Mouse (Mus musculus) heart, embryonic 14.5 days (tissue): ENCODE results near the gene Ap1m1. TPM values are rescaled to one million over a fixed set of nuclear protein-coding genes. Genes with fewer than 3 reads are reported as not detected.
A peak's percentile ranks its signal among the peaks of the same experiment; 100 is the strongest.

Source experiments
- ATAC-seq: fragments of 200-750 bp; cut with Nextera tagmentation; 2 replicates; pipeline ENCODE4 v1.8.0; 2017; ENCODE audit warnings: low read depth, moderate TSS enrichment; ENCODE audit not compliant: insufficient number of reproducible peaks, insufficient read depth, low FRiP score
- H3K27ac ChIP-seq, 2 experiments: fragments of 200-500 bp in 1 of 2; fragments of 300-500 bp in 1 of 2; sonication (generic) in 1 of 2; replicated peaks in 1 of 2; 2 replicates each; pipeline ENCODE4 v1.5.1; 2012 to 2014; ENCODE audit warnings: low read depth in 2 of 2, low read length in 2 of 2, control low read depth in 1 of 2, mild to moderate bottlenecking in 1 of 2, mixed read lengths in 1 of 2; ENCODE audit not compliant: control insufficient read depth in 1 of 2, insufficient read depth in 1 of 2
- H3K27me3 ChIP-seq: fragments of 300-500 bp; sonication (generic); 2 replicates; pipeline ENCODE4 v1.6.1; 2014; ENCODE audit warnings: mild to moderate bottlenecking, low read length, control low read depth; ENCODE audit not compliant: control insufficient read depth, insufficient read depth
- H3K36me3 ChIP-seq: fragments of 300-500 bp; sonication (generic); 2 replicates; pipeline ENCODE4 v1.6.1; 2014; ENCODE audit warnings: mild to moderate bottlenecking, control low read depth, low read length, mixed read lengths; ENCODE audit not compliant: control insufficient read depth, insufficient read depth
- H3K4me1 ChIP-seq, 2 experiments: fragments of 200-500 bp in 1 of 2; fragments of 300-500 bp in 1 of 2; sonication (generic) in 1 of 2; 2 replicates each; pipeline ENCODE4 v1.6.1; 2012 to 2014; ENCODE audit warnings: low read length in 2 of 2, control low read depth in 1 of 2, mixed read lengths in 1 of 2; ENCODE audit not compliant: control insufficient read depth in 2 of 2, insufficient read depth in 2 of 2
- H3K4me2 ChIP-seq: fragments of 300-500 bp; sonication (generic); 2 replicates; pipeline ENCODE4 v1.6.1; 2014; ENCODE audit warnings: mild to moderate bottlenecking, low read length
- H3K4me3 ChIP-seq, 2 experiments: fragments of 200-500 bp in 1 of 2; fragments of 300-500 bp in 1 of 2; sonication (generic) in 1 of 2; 2 replicates each; pipeline ENCODE4 v1.5.1; 2012 to 2014; ENCODE audit warnings: low read length in 2 of 2, mild to moderate bottlenecking in 2 of 2, control low read depth in 1 of 2, low read depth in 1 of 2, moderate library complexity in 1 of 2; ENCODE audit not compliant: control insufficient read depth in 1 of 2, insufficient read depth in 1 of 2
- H3K9ac ChIP-seq: fragments of 300-500 bp; sonication (generic); 2 replicates; pipeline ENCODE4 v1.6.1; 2014; ENCODE audit warnings: mild to moderate bottlenecking, low read length
- H3K9me3 ChIP-seq: fragments of 300-500 bp; sonication (generic); 2 replicates; pipeline ENCODE4 v1.6.1; 2016; ENCODE audit warnings: low read length, control low read depth; ENCODE audit not compliant: control insufficient read depth
- WGBS: fragments of 180-500 bp; shearing (Covaris S2); extraction: QIAGEN DNeasy Blood & Tissue Kit; methylation state at CpG from one replicate; pipeline ENCODE4 v1.1.7; 2014; 5-methylcytosine and 5-hydroxymethylcytosine counted together
- polyA plus RNA-seq: library from polyadenylated mRNA; unstranded; fragments of >200 nt; fragmentation: Nextera tagmentation; extraction: Ambion mirVana; gene quantifications from 2 replicates; pipeline ENCODE4 v1.2.1, GENCODE M21; 2014

Ap1m1 gene
- 108 TPM in 2 replicates for polyA plus RNA-seq

DNA sequence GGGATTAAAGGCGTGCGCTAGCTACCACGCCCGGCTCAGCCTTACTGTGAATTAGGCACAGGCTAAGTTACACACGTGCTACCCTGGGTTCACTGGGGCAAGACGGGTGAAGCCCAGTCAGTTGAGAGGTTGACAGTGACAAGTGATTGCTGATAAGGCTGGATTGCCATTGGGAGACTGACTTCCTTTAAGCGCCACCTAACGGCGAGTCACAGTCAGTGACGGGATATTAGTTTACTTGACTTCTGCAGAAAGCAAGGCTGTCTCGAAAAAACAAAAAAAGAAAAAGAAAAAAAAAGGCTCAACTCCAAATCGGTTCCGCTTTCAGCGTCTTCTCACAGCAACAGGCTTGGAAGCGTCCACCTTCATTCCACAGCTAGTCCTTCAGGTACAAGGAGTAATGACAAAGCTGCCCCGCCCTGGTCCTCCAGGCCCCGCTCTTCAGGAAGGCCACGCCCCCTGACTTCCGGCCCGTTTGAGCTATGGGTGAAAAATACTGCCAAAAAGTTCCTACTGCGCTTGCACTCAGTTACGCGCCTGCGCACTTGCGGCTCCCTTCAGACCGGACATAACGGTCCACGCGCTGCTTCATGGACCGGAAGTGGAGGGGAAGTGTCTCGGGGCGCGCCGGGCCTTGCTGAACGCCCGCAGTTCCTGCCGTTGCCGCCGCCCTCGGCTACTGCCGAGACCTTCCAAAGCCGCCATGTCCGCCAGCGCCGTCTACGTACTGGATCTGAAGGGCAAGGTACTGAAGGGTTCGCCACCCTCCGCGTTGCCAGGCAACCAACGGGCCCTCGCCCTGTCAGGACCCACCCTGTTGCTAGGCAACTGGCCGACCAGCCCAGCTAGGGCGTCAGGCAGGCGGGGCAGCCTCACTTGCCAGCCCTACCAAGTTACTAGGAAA is at the start of gene Ap1m1:
Gene Ap1m1 (plus strand): TSS at position 520 of the 904 bp plus-strand sequence.
- peaks cover 18% of the 10 kb centered on the region; the same call in 1 of the 2 replicates for H3K36me3 ChIP-seq
- peak within 1 kb of the TSS; percentile 71 for H3K9ac ChIP-seq
- H3K4me2 ChIP-seq, result peak within 1 kb of the TSS; percentile 67
- peak within 1 kb of the TSS; percentile 88 to 97 for H3K27ac ChIP-seq
- WGBS, result under 1% methylated on average over 54 of the region's 54 CpGs
- H3K4me1 ChIP-seq, result peaks cover 6 to 11% of the 10 kb centered on the region in 2 experiments
- H3K27me3 ChIP-seq, result no peaks in the 10 kb centered on the region
- peak within 1 kb of the TSS; percentile 62 to 87 for H3K4me3 ChIP-seq
- no peaks in the 10 kb centered on the region for H3K9me3 ChIP-seq
- peak; percentile 96 for ATAC-seq

DNA sequence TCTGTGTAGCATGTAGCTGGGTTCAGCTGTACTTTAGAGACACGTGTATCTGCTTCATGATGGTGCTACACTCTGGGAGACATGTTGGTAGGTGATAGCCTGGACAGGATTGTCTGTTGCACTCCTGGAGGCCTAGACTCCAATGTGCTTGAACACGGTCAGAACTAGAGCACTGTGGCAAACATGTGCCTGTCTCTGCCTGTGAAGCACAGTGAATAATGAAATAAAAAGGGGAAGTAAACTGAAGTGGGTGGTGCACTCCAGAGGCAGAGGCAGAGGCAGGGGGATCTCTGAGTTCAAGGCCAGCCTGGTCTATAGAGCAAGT is 49.6 kb upstream of the Ap1m1 start:
- 77% methylated on average over 2 of the region's 2 CpGs for whole genome bisulfite sequencing
- ATAC-seq, result no peak
- H3K4me2 ChIP-seq, result no peak overlapping the region
- no peak overlapping the region for H3K9ac ChIP-seq
- no peak overlapping the region for H3K27ac ChIP-seq
- no peaks in the 10 kb centered on the region; a peak in 1 of 4 replicates for H3K4me1 ChIP-seq
- H3K36me3 ChIP-seq, result no peaks in the 10 kb centered on the region
- no peaks in the 10 kb centered on the region for H3K27me3 ChIP-seq
- H3K4me3 ChIP-seq, result no peak overlapping the region
- H3K9me3 ChIP-seq, result no peaks in the 10 kb centered on the region

DNA sequence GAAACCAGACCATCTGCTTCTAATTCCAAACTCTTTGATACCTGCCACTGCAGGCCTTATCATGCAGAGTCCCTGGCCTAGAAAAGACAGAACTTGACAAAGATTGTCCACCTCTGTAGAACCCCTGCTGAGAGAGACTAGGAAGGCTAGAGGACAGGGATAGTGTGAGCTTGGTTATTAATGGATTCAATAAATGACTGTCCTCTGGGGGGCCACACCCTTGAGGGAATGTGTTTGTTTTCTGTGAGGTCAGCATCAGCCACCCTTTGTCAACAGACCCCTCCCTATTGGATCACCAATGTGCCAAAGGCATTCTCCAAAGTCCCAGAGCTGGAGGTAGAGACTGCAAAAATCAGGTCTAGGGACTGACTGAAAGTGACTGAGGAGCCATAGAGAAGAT is 47.8 kb upstream of the Ap1m1 start:
- Histone ChIP-seq H3K9ac (no peak overlapping the region), H3K4me2 (no peak overlapping the region), H3K27me3 (no peaks in the 10 kb centered on the region), H3K9me3 (no peaks in the 10 kb centered on the region), H3K27ac (no peak overlapping the region), H3K36me3 (no peaks in the 10 kb centered on the region), H3K4me1 (no peaks in the 10 kb centered on the region; a peak in 1 of 4 replicates), H3K4me3 (no peak overlapping the region)
- no peak for ATAC-seq

DNA sequence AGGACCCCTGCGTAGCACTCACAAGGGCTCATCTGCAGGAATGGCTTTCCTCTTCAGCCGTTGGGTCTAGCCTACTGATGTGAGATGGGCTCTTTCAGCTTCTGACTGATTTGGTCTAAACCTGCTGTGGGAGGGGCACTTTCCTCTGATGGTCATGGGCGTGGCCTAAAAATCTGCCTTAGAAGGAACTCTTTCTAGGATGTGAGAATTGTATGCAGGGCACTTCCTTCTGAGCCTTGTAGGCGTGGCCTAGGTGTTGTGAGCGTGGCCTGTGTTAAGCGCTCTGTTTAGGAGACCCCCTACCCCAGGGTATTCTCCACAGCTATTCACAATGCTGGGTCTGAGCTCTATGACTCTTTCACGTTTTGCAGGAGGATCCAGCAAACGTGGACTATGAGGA is 41.8 kb upstream of the Ap1m1 start:
- no peak overlapping the region for H3K9ac ChIP-seq
- 52% methylated on average over 8 of the region's 8 CpGs for WGBS

DNA sequence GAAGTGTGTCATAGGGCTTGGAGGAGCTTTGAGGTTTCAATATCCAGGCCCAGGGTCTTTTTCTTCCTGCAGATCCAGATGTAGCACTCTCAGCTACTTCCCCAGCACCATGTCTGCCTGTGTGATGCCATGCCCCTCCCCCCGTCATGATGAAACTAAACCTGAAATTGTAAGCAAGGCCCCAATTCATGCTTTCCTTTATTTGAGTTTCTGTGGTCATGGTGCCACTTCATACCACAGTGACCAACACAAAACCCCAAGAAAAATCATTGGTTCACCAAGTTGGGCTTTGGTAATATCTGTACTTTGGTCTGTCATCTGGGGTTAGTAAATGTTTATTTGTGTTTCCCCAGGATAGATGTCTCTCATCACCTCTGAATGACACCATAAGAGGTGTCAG is 31.2 kb upstream of the Ap1m1 start:
- Histone ChIP-seq H3K4me3 (no peak overlapping the region), H3K9me3 (peaks cover 8% of the 10 kb centered on the region; the same call in 1 of the 2 replicates), H3K36me3 (no peaks in the 10 kb centered on the region), H3K27me3 (no peaks in the 10 kb centered on the region), H3K9ac (no peak overlapping the region), H3K4me1 (no peaks in the 10 kb centered on the region), H3K4me2 (no peak overlapping the region), H3K27ac (no peak overlapping the region)
- WGBS, result 59% methylated on average over 1 of the region's 1 CpGs
- ATAC-seq, result no peak

More for the DNA sequence above, 41.8 kb upstream of the Ap1m1 start:
- Histone ChIP-seq H3K4me3 (no peak overlapping the region), H3K27ac (no peak overlapping the region), H3K4me1 (no peaks in the 10 kb centered on the region), H3K27me3 (no peaks in the 10 kb centered on the region), H3K4me2 (no peak overlapping the region), H3K36me3 (no peaks in the 10 kb centered on the region), H3K9me3 (peaks cover 17% of the 10 kb centered on the region)
- no peak; the same call in 1 of the 2 replicates for ATAC-seq

DNA sequence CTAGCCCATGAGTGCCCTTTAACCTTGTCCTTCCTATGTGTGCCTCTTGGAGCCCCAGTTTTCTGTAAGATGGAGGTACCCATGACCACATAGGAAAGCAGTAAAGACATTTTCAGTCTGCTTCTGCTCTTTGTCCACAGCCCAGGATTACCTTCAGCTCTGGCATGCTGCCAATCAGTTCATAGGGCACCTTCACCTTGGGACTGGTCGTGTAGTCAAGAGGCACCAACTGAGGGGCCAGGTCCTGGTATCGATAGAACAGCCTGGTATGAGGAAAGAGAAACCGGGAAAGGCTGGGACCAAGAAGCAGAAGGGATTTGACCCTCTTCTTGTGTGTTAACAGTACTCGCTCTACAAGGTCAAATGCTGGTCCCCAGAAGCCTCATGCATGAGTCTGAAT is 29.6 kb upstream of the Ap1m1 start:
- no peaks in the 10 kb centered on the region for H3K36me3 ChIP-seq
- H3K9me3 ChIP-seq, result no peaks in the 10 kb centered on the region
- no peak overlapping the region for H3K9ac ChIP-seq
- ATAC-seq, result no peak
- no peak overlapping the region for H3K4me2 ChIP-seq
- WGBS, result 63% methylated on average over 4 of the region's 4 CpGs
- H3K4me3 ChIP-seq, result no peak overlapping the region
- no peaks in the 10 kb centered on the region for H3K27me3 ChIP-seq
- no peaks in the 10 kb centered on the region for H3K4me1 ChIP-seq
- H3K27ac ChIP-seq, result no peak overlapping the region

DNA sequence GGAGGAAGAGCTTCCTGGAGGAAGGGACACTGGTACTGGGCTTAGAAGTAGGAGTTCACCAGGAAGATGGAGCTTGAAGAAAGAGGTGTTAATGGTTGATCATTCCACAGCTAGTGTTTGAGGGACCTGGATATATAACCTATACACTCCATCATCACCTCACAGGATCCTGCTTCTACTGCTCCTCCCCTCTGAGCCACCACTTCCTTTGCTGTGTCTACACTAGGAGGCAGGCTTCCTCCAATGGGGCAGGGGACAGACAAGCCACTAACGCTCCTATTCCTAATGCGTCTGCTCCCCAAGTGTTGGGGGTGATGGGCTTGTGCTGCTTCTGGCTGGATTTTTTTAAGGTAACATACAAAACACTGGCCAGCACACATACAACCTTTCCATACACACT is 29.1 kb upstream of the Ap1m1 start:
- 50% methylated on average over 2 of the region's 2 CpGs for WGBS

More for the DNA sequence above, 29.1 kb upstream of the Ap1m1 start:
- Histone ChIP-seq H3K9ac (no peak overlapping the region), H3K36me3 (no peaks in the 10 kb centered on the region), H3K27ac (no peak overlapping the region), H3K4me1 (no peaks in the 10 kb centered on the region), H3K27me3 (no peaks in the 10 kb centered on the region), H3K4me2 (no peak overlapping the region), H3K9me3 (no peaks in the 10 kb centered on the region), H3K4me3 (no peak overlapping the region)
- ATAC-seq, result no peak
